In the genomic region with DNA sequence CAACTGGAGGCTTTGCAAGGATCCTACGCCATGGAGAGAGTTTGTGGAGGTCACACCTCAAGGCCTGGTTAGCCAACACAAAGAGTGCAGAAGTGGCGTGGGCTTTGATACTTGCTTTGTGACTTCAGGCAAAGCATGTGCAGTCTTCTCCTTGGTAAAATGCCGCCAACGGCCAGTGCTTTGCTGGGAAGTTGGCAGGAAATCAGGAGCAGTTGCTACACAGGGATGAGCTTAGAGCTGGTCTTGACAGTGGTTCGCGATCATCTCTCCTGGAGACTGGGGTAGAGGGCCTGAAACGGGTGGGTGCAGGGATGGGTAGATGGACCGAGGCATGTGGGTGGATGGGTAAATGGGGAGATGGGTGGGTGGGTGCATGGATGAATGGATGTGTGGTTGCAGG, we compare ENCODE assay signal across 22 mouse cellular contexts. TPM values are rescaled to one million over a fixed set of nuclear protein-coding genes. Genes with fewer than 3 reads are reported as not detected.
DNase-seq lines count a peak whose midpoint lies in the region; ATAC-seq and TF ChIP-seq lines count a peak whose summit lies in the region.
"Had no signal": no experiment of that assay in that cellular context is flagged by ENCODE, and none has a peak within 500 bp of the region (broad histone marks: within the 10 kb centered on the region; RNA-seq: fewer than 3 reads in every experiment).

No protein-coding gene starts in this region.

- H3K27ac ChIP-seq in intestine, postnatal 0 days (ENCODE audit: low read depth, low read length), result no peak overlapping the region
- H3K27ac ChIP-seq: forebrain, embryonic 13.5 days; hindbrain, embryonic 13.5 days; kidney, embryonic 15.5 days; limb, embryonic 12.5 days; liver, embryonic 15.5 days; midbrain, embryonic 10.5 days; midbrain, embryonic 15.5 days; neural tube, embryonic 15.5 days had no signal

- no peak for TF ChIP-seq CTCF in intestine, postnatal 0 days (IDR thresholded peaks at IDR 0.05; ENCODE audit: low read depth)

- ATAC-seq in CD4-positive, CD25-positive, alpha-beta regulatory T cell, adult 4 months, result no peak
- no peak for ATAC-seq in intestine, postnatal 0 days
- ATAC-seq: activated CD4-positive, CD25-positive, alpha-beta regulatory T cell, adult 4 months; forebrain, embryonic 13.5 days; midbrain, embryonic 15.5 days had no signal

- no peak overlapping the region for H3K4me3 ChIP-seq in intestine, postnatal 0 days (ENCODE audit: low read depth, low read length)
- H3K4me3 ChIP-seq: forebrain, embryonic 13.5 days; hindbrain, embryonic 13.5 days; kidney, embryonic 15.5 days; limb, embryonic 12.5 days; liver, embryonic 15.5 days; midbrain, embryonic 10.5 days; midbrain, embryonic 15.5 days; neural tube, embryonic 15.5 days had no signal

- H3K9me3 ChIP-seq in intestine, postnatal 0 days (ENCODE audit: control insufficient read depth), result no peaks in the 10 kb centered on the region
- H3K9me3 ChIP-seq: forebrain, embryonic 13.5 days; hindbrain, embryonic 13.5 days; kidney, embryonic 15.5 days; limb, embryonic 12.5 days; liver, embryonic 15.5 days; midbrain, embryonic 15.5 days; neural tube, embryonic 15.5 days had no signal

- no peaks in the 10 kb centered on the region for H3K27me3 ChIP-seq in intestine, postnatal 0 days (replicated peaks; ENCODE audit: control insufficient read depth, insufficient read depth, low read length)
- H3K27me3 ChIP-seq: CH12.LX; forebrain, embryonic 13.5 days; hindbrain, embryonic 13.5 days; kidney, embryonic 15.5 days; limb, embryonic 12.5 days; liver, embryonic 15.5 days; midbrain, embryonic 15.5 days; neural tube, embryonic 15.5 days had no signal

- peaks cover 3% of the 10 kb centered on the region; the same call in 1 of the 2 replicates for H3K4me1 ChIP-seq in intestine, postnatal 0 days (replicated peaks; ENCODE audit: control insufficient read depth, insufficient read depth, low read length)

- H3K4me2 ChIP-seq in intestine, postnatal 0 days (replicated peaks; ENCODE audit: low read depth), result no peak overlapping the region
- H3K4me2 ChIP-seq: forebrain, embryonic 13.5 days; heart, embryonic 11.5 days; hindbrain, embryonic 13.5 days; kidney, embryonic 15.5 days; limb, embryonic 12.5 days; liver, embryonic 15.5 days; lung, embryonic 14.5 days; midbrain, embryonic 15.5 days; neural tube, embryonic 15.5 days had no signal

- H3K36me3 ChIP-seq in intestine, postnatal 0 days (ENCODE audit: control insufficient read depth, insufficient read depth), result peaks cover 10% of the 10 kb centered on the region; the same call in 1 of the 2 replicates
- H3K36me3 ChIP-seq: hindbrain, embryonic 13.5 days; liver, embryonic 15.5 days; midbrain, embryonic 10.5 days; midbrain, embryonic 15.5 days; neural tube, embryonic 15.5 days had no signal

- 97% methylated on average over 8 of the region's 8 CpGs for WGBS in intestine, postnatal 0 days

- peak; percentile 66 to 69 for DNase-seq in cerebellum, postnatal 10 days
- no peak for DNase-seq in cerebellum, postnatal 4 days (ENCODE audit: low spot score in 2 of 2)
- DNase-seq in brain, adult 2 months (ENCODE audit: low read depth, low spot score), result peak; percentile 75
- DNase-seq in cerebellum, postnatal 14 days, result peak; percentile 50 to 58
- DNase-seq in right cerebral cortex, postnatal 10 days (ENCODE audit: low spot score in 2 of 2), result peak; percentile 60 to 62
- DNase-seq: gastrocnemius, postnatal 36 days; heart, postnatal 36 days; kidney, adult 11 months had no signal

- no peak overlapping the region for H3K9ac ChIP-seq in intestine, postnatal 0 days (ENCODE audit: low read depth, low read length)
- H3K9ac ChIP-seq: forebrain, embryonic 13.5 days; hindbrain, embryonic 13.5 days; kidney, embryonic 15.5 days; limb, embryonic 12.5 days; liver, embryonic 15.5 days; lung, embryonic 14.5 days; midbrain, embryonic 15.5 days; neural tube, embryonic 15.5 days had no signal

RNA-seq across cellular contexts. Expression of a gene that starts 15.3 kb away (rescaled TPM):
- 1 to 10 TPM; 8.2 to 8.6 TPM for polyA plus RNA-seq in CD4-positive, CD25-positive, alpha-beta regulatory T cell, adult 4 months (2017; shearing (Covaris generic))
- 6.1 and 7.2 TPM in 2 replicates for polyA plus RNA-seq in intestine, postnatal 0 days (2015; fragmentation: Nextera tagmentation; extraction: Ambion mirVana)

RNA-seq across cellular contexts. Expression of a gene that starts 43.6 kb away (rescaled TPM):
- 1 to 10 TPM; 3.2 to 4.8 TPM for polyA plus RNA-seq in CD4-positive, CD25-positive, alpha-beta regulatory T cell, adult 4 months (2017; shearing (Covaris generic))
- polyA plus RNA-seq in intestine, postnatal 0 days (2015; fragmentation: Nextera tagmentation; extraction: Ambion mirVana), result 18.1 and 18.2 TPM in 2 replicates

Comparison
In these comparisons a context has a peak if more than half of its experiments do, and no peak if none do; other contexts are left out.
1. DNase-seq: peak in cerebellum, postnatal 10 days (2 of 2), brain, adult 2 months (single experiment), cerebellum, postnatal 14 days (2 of 2) and right cerebral cortex, postnatal 10 days (2 of 2); none in cerebellum, postnatal 4 days (0 of 2).